Mouse (Mus musculus): ENCODE data around the gene Abi3.

Abi3 gene

GRCm38 (mm10) chr11:95838598-95838997 is 3.7 kb downstream of the Abi3 start:
- no peak for DNase-seq

- peak; percentile 47 for DNase-seq
Measured at GRCm38 (mm10) chr11:95837059-95837458, 5.2 kb downstream of the Abi3 start, which contains the start of gene Gngt2. Gngt2 (plus strand) TSS chr11:95837216.

GRCm38 (mm10) chr11:95836433-95836832 is 5.8 kb downstream of the Abi3 start:
- DNase-seq, result no peak

- DNase-seq, result no peak
Measured at GRCm38 (mm10) chr11:95835832-95836231, 6.4 kb downstream of the Abi3 start.

GRCm38 (mm10) chr11:95834742-95835710 is 7.2 kb downstream of the Abi3 start:
- no peak for DNase-seq

GRCm38 (mm10) chr11:95834143-95834667 is 8.1 kb downstream of the Abi3 start:
- peak; percentile 25 for DNase-seq

- peak; percentile 16 for DNase-seq
Measured at GRCm38 (mm10) chr11:95833631-95834142, 8.6 kb downstream of the Abi3 start.

GRCm38 (mm10) chr11:95833006-95833570 is 9.2 kb downstream of the Abi3 start:
- DNase-seq, result no peak

- DNase-seq, result no peak
Measured at GRCm38 (mm10) chr11:95832129-95833005, 9.9 kb downstream of the Abi3 start.

- no peak for DNase-seq
Measured at GRCm38 (mm10) chr11:95831641-95832040, 10.6 kb downstream of the Abi3 start.

- DNase-seq, result no peak
Measured at GRCm38 (mm10) chr11:95831276-95831619, 11.0 kb downstream of the Abi3 start.

- no peak for DNase-seq
Measured at GRCm38 (mm10) chr11:95830411-95831275, 11.6 kb downstream of the Abi3 start.

GRCm38 (mm10) chr11:95829526-95830050 is 12.7 kb downstream of the Abi3 start:
- DNase-seq, result no peak

GRCm38 (mm10) chr11:95828181-95828964 is 13.9 kb downstream of the Abi3 start:
- no peak for DNase-seq

- peak; percentile 54 for DNase-seq
Measured at GRCm38 (mm10) chr11:95827464-95828085, 14.7 kb downstream of the Abi3 start.

GRCm38 (mm10) chr11:95827168-95827447 is 15.2 kb downstream of the Abi3 start:
- no peak for DNase-seq

- DNase-seq, result no peak
Measured at GRCm38 (mm10) chr11:95826317-95827167, 15.7 kb downstream of the Abi3 start.

- DNase-seq, result no peak
Measured at GRCm38 (mm10) chr11:95825625-95826024, 16.7 kb downstream of the Abi3 start.

GRCm38 (mm10) chr11:95824877-95825243 is 17.4 kb downstream of the Abi3 start:
- peak; percentile 83 for DNase-seq
